Comparison of ENCODE assay signal across 8 mouse cellular contexts in the genomic region with DNA sequence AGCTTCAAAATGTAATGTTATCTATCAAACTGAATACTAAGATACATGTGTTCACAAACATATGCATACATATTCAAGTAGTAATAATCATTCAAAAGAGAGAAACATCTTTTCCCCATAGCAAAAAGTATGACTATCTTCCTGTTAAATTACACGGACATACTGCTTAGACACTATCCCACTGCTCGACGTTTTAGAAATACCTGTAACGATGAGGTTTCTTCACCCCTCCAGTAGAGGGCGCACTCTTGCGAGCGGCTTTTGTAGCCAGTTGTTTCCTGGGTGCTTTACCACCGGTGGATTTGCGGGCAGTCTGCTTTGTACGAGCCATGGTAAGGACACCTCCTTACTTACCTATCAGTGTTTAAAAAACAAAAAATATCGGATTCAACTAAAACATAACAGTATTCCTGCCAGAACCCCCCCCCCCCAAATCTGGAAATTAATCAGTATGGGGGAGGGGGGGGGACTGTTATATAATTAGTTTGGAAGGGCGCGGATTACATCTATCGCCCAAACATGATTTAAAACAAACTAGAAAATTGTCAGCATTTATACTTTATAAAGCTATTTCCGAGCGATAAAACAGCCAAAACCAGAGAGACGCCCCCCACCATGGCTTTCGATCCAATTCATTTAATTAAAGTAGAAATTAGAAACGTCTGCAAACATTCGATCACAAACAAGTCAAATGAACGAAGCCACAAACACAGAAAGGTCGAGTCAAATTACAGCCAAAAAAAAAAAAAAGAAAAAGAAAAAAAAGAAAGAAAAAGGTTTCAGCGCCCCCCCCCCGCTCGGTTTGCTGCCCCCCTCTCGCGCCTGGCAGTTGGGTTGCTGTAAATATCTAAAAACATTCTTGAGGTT. TPM values are rescaled to one million over a fixed set of nuclear protein-coding genes. Genes with fewer than 3 reads are reported as not detected.
A peak's percentile ranks its signal among the peaks of the same experiment; 100 is the strongest.
DNase-seq lines count a peak whose midpoint lies in the region; ATAC-seq and TF ChIP-seq lines count a peak whose summit lies in the region.

No protein-coding gene starts in this region.

- TF ChIP-seq CTCF in G1E (IDR thresholded peaks at IDR 0.05; ENCODE audit: low read depth, low read length), result peak; percentile 61
- TF ChIP-seq CTCF in kidney, postnatal 0 days (IDR thresholded peaks at IDR 0.05; ENCODE audit: low read depth), result peak; percentile 75

- no peaks in the 10 kb centered on the region for H3K9me3 ChIP-seq in G1E (replicated peaks)
- no peaks in the 10 kb centered on the region for H3K9me3 ChIP-seq in forebrain, embryonic 11.5 days (ENCODE audit: control insufficient read depth, low read length)
- H3K9me3 ChIP-seq in kidney, postnatal 0 days (replicated peaks; ENCODE audit: low read length), result no peaks in the 10 kb centered on the region
- H3K9me3 ChIP-seq in midbrain, embryonic 15.5 days, result no peaks in the 10 kb centered on the region

- peak; percentile 32 for DNase-seq in layer of hippocampus, adult 11-12 months (ENCODE audit: low spot score)
- no peak for DNase-seq in layer of hippocampus, adult 9-11 months
- DNase-seq in G1E (ENCODE audit: low spot score), result no peak
- no peak for DNase-seq in forebrain, embryonic 11.5 days (ENCODE audit: low spot score)
- DNase-seq in kidney, postnatal 0 days (ENCODE audit: low spot score), result peak; percentile 48
- DNase-seq in gastrocnemius, postnatal 25 days, result no peak

- ATAC-seq in G1E (ENCODE audit: extremely low read depth, insufficient number of reproducible peaks, low FRiP score, poor library complexity, severe bottlenecking), result no peak
- no peak for ATAC-seq in forebrain, embryonic 11.5 days (replicated peaks; ENCODE audit: low FRiP score)
- no peak for ATAC-seq in kidney, postnatal 0 days (replicated peaks; ENCODE audit: low FRiP score, low read depth)
- ATAC-seq in midbrain, embryonic 15.5 days (replicated peaks), result no peak
- no peak for ATAC-seq in erythroid progenitor cell, adult 5-6 weeks (replicated peaks; ENCODE audit: low FRiP score, poor library complexity, severe bottlenecking)

- peak overlapping the region; percentile 84 for H3K4me3 ChIP-seq in G1E (ENCODE audit: low read depth, low read length)
- H3K4me3 ChIP-seq in forebrain, embryonic 11.5 days (ENCODE audit: low read depth, low read length), result peak overlapping the region; percentile 97
- peak overlapping the region; percentile 98 for H3K4me3 ChIP-seq in kidney, postnatal 0 days (replicated peaks; ENCODE audit: low read depth, low read length)
- H3K4me3 ChIP-seq in midbrain, embryonic 15.5 days, result peak overlapping the region; percentile 98

- WGBS in forebrain, embryonic 11.5 days, result 6% methylated on average over 27 of the region's 27 CpGs
- 2% methylated on average over 27 of the region's 27 CpGs for WGBS in kidney, postnatal 0 days
- WGBS in midbrain, embryonic 15.5 days, result 4% methylated on average over 27 of the region's 27 CpGs

- peaks cover 46% of the 10 kb centered on the region for H3K4me1 ChIP-seq in G1E (ENCODE audit: insufficient read depth, low read depth, low read length)
- H3K4me1 ChIP-seq in forebrain, embryonic 11.5 days (replicated peaks; ENCODE audit: control insufficient read depth, insufficient read depth, low read length), result peaks cover 3% of the 10 kb centered on the region; the same call in 1 of the 2 replicates
- H3K4me1 ChIP-seq in kidney, postnatal 0 days (replicated peaks; ENCODE audit: insufficient read depth, low read length), result peaks cover 12% of the 10 kb centered on the region; the same call in 1 of the 2 replicates
- peaks cover 52% of the 10 kb centered on the region for H3K4me1 ChIP-seq in midbrain, embryonic 15.5 days

- no peaks in the 10 kb centered on the region for H3K27me3 ChIP-seq in G1E (ENCODE audit: insufficient read depth, low read length)
- H3K27me3 ChIP-seq in forebrain, embryonic 11.5 days (ENCODE audit: control insufficient read depth, insufficient read depth, low read length), result no peaks in the 10 kb centered on the region
- no peaks in the 10 kb centered on the region for H3K27me3 ChIP-seq in kidney, postnatal 0 days (ENCODE audit: insufficient read depth, low read length)
- H3K27me3 ChIP-seq in midbrain, embryonic 15.5 days (replicated peaks), result no peaks in the 10 kb centered on the region

- H3K9ac ChIP-seq in forebrain, embryonic 11.5 days (ENCODE audit: low read length), result peak overlapping the region; percentile 100
- peak overlapping the region; percentile 100 for H3K9ac ChIP-seq in kidney, postnatal 0 days (ENCODE audit: low read depth, low read length)
- peak overlapping the region; percentile 98 for H3K9ac ChIP-seq in midbrain, embryonic 15.5 days

- H3K4me2 ChIP-seq in forebrain, embryonic 11.5 days (ENCODE audit: low read depth, low read length, severe bottlenecking), result peak overlapping the region; percentile 43; the same call in 1 of the 2 replicates
- H3K4me2 ChIP-seq in kidney, postnatal 0 days (ENCODE audit: low read length), result peak overlapping the region; percentile 45
- H3K4me2 ChIP-seq in midbrain, embryonic 15.5 days, result peak overlapping the region; percentile 56

- peak overlapping the region; percentile 98; the same call in 1 of the 2 replicates for H3K27ac ChIP-seq in forebrain, embryonic 11.5 days (ENCODE audit: low read depth, low read length)
- H3K27ac ChIP-seq in kidney, postnatal 0 days, result peak overlapping the region; percentile 100
- H3K27ac ChIP-seq in midbrain, embryonic 15.5 days, result peak overlapping the region; percentile 100

- H3K36me3 ChIP-seq in G1E (replicated peaks), result peaks cover 39% of the 10 kb centered on the region
- peaks cover 18% of the 10 kb centered on the region; the same call in 1 of the 2 replicates for H3K36me3 ChIP-seq in forebrain, embryonic 11.5 days (ENCODE audit: control insufficient read depth, insufficient read depth, low read length)
- H3K36me3 ChIP-seq in kidney, postnatal 0 days (ENCODE audit: insufficient read depth, low read length), result peaks cover 23% of the 10 kb centered on the region
- peaks cover 26% of the 10 kb centered on the region for H3K36me3 ChIP-seq in midbrain, embryonic 15.5 days (replicated peaks)

RNA-seq across cellular contexts. Expression of a gene that starts 1.9 kb away (rescaled TPM):
- total RNA-seq in G1E (2014; fragmentation: Nextera tagmentation) (1,182 and 1,327 TPM in 2 replicates), G1E (2017) (2,511 and 3,138 TPM in 2 replicates)
- polyA plus RNA-seq in G1E (2012), result 1,136 and 1,527 TPM in 2 replicates
- 3,157 and 3,206 TPM in 2 replicates for polyA plus RNA-seq in forebrain, embryonic 11.5 days (2014; fragmentation: Nextera tagmentation; extraction: Ambion mirVana)
- polyA plus RNA-seq in kidney, postnatal 0 days (2015; fragmentation: Nextera tagmentation; extraction: Ambion mirVana), result 2,528 and 2,557 TPM in 2 replicates
- polyA plus RNA-seq in midbrain, embryonic 15.5 days (2015; fragmentation: Nextera tagmentation; extraction: Ambion mirVana), result 3,070 and 3,123 TPM in 2 replicates
- 2,042 and 2,351 TPM in 2 replicates for total RNA-seq in erythroid progenitor cell, adult 5-6 weeks (2015; ENCODE audit: low replicate concordance)
- 2,407 and 2,791 TPM in 2 replicates for total RNA-seq in erythroid progenitor cell, adult 5-6 weeks (2017; ENCODE audit: low replicate concordance)
- total RNA-seq in gastrocnemius, postnatal 25 days (2021), result 100 to 1,000 TPM; 350 to 362 TPM

RNA-seq across cellular contexts. Expression of a gene that starts 39.1 kb away (rescaled TPM):
- total RNA-seq in G1E (2014; fragmentation: Nextera tagmentation) (41.0 and 43.2 TPM in 2 replicates), G1E (2017) (52.6 and 72.2 TPM in 2 replicates)
- polyA plus RNA-seq in G1E (2012), result 37.2 and 51.6 TPM in 2 replicates
- 33.8 and 35.4 TPM in 2 replicates for polyA plus RNA-seq in forebrain, embryonic 11.5 days (2014; fragmentation: Nextera tagmentation; extraction: Ambion mirVana)
- polyA plus RNA-seq in kidney, postnatal 0 days (2015; fragmentation: Nextera tagmentation; extraction: Ambion mirVana), result 25.6 and 29.6 TPM in 2 replicates
- 29.0 and 30.9 TPM in 2 replicates for polyA plus RNA-seq in midbrain, embryonic 15.5 days (2015; fragmentation: Nextera tagmentation; extraction: Ambion mirVana)
- 21.3 and 23.9 TPM in 2 replicates for total RNA-seq in erythroid progenitor cell, adult 5-6 weeks (2015; ENCODE audit: low replicate concordance)
- 29.9 and 35.2 TPM in 2 replicates for total RNA-seq in erythroid progenitor cell, adult 5-6 weeks (2017; ENCODE audit: low replicate concordance)
- total RNA-seq in gastrocnemius, postnatal 25 days (2021), result 1 to 10 TPM; 7.5 TPM

Comparison
In these comparisons a context has a peak if more than half of its experiments do, and no peak if none do; other contexts are left out.
1. DNase-seq: peak in layer of hippocampus, adult 11-12 months (single experiment) and kidney, postnatal 0 days (single experiment); none in layer of hippocampus, adult 9-11 months (single experiment), G1E (single experiment), forebrain, embryonic 11.5 days (single experiment) and gastrocnemius, postnatal 25 days (single experiment).
2. Peak in every context shown above with its lines, with median percentiles within 50 percentile points of each other: H3K4me3 ChIP-seq, H3K27ac ChIP-seq, H3K4me2 ChIP-seq and H3K9ac ChIP-seq.